Mouse (Mus musculus): Measurements from ENCODE around the gene Coq2.
A peak's percentile ranks its signal among the peaks of the same experiment; 100 is the strongest.

Coq2 gene

GRCm38 (mm10) chr5:100663011-100663410 is 11.9 kb downstream of the Coq2 start:
- no peak for DNase-seq (ENCODE audit: low spot score)

DNA sequence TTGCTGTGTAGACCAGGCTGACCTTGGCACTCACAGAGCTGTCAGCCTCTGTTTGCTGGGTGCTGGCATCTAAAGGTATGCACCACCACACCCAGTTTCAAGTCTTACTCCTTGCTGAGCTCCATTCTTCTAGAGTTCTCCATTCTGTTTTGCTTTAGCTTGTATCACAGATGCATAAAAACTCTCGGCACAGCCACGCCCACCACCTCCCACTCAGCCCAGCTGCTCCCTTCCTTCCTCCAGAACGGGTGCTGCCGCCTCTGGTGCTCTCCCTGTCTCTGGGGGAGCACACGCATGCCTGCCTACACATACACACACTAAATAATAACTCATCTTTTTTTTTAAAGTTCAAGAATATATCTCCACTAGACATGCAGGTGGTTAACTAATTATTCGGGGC is 16.5 kb downstream of the Coq2 start:
- no peak for DNase-seq (ENCODE audit: low spot score)

- no peak for DNase-seq (ENCODE audit: low spot score)
These were observed 18.6 kb downstream of the Coq2 start for GRCm38 (mm10) chr5:100656352-100656751.

GRCm38 (mm10) chr5:100652327-100652726 is 22.6 kb downstream of the Coq2 start:
- DNase-seq (ENCODE audit: low spot score), result no peak

- no peak for DNase-seq (ENCODE audit: low spot score)
These were observed 23.5 kb downstream of the Coq2 start for GRCm38 (mm10) chr5:100651486-100651885.

GRCm38 (mm10) chr5:100650969-100651368 is 24.0 kb downstream of the Coq2 start:
- no peak for DNase-seq (ENCODE audit: low spot score)

DNA sequence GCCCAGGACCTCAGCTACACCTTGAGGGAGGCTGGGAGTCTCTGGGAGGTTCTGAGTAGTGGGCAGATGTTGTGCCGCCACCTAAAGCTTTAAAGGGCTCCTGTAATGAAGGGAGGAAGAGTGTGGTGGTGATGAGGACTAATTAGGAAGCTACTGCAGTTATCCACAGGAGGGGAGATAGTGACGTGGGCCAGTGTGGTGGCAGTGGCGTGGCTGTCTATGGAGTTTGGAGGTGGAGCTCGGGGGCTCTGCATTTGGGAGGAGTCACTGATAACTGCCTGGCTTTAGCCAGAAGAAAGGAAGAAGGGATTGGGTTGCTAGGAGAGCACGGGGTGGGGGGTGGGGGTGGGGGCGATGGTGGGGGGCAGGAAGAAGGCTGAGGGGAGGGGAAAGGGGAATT is 26.4 kb downstream of the Coq2 start:
- DNase-seq (ENCODE audit: low spot score), result no peak

- DNase-seq (ENCODE audit: low spot score), result no peak
These were observed 26.9 kb downstream of the Coq2 start for GRCm38 (mm10) chr5:100648046-100648445.

- no peak for DNase-seq (ENCODE audit: low spot score)
These were observed 28.4 kb downstream of the Coq2 start for GRCm38 (mm10) chr5:100646558-100646957.

DNA sequence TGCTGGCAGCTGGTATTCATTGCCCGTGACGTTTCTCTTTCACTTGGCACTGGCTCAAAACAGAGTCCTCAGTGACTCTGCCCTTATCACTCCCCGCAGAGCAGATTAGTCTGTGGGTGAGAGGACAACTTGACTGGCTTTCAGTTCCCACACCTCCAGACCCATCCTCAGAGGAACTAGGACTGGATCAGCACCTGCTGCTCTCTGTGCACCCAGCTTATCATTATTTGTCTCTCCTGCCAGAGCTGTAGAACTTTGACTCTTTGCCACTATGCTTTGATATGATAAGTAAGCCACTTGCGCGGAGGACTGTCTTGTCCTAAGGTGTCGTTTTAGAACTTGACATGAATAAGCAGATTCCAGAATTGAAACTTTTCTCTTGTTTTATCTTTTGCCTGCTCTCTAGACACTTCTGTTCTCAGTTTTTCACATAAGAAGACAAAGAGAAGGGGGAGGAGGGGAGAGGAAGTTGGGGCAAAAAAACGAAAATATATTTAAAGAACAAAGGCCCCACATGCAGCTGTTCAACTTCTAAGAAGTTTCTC is 30.9 kb downstream of the Coq2 start:
- peak; percentile 53 for DNase-seq (ENCODE audit: low spot score)

DNA sequence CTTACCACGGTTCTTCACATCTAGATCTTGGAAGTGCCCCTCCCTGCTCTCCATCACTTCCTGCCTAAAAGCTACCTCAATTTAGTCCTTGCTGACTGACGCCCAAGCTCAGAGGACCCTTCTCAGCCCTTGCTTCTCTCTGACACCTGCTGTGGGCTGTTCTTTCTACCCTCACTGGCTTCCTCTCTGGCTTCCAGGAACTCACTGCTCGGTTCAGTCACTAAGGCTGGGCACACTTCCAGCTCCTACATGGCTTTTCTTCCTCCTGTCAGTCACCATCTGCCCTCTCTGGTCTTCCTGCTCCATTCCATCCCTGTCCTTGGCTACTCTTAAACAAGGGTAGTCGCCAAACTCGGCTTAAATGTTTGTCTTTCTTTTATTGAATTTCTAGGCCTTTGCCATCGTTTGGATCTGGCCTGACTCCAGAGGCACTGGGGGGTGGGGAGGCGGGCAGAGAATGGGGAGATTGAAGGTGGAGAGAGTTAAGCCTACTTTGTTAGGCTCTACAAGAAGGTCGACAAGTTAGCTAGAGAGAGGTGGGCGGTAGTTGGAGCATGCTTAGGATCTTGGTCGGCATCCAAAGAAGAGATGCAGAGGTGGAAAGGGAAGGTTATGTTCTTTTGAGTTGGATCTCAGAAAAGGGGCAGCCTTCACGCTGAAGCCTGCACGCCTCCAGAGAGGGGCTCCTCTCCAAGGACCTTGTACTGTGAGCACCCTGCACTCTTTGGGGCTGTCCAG is 31.5 kb downstream of the Coq2 start:
- DNase-seq (ENCODE audit: low spot score), result no peak

DNA sequence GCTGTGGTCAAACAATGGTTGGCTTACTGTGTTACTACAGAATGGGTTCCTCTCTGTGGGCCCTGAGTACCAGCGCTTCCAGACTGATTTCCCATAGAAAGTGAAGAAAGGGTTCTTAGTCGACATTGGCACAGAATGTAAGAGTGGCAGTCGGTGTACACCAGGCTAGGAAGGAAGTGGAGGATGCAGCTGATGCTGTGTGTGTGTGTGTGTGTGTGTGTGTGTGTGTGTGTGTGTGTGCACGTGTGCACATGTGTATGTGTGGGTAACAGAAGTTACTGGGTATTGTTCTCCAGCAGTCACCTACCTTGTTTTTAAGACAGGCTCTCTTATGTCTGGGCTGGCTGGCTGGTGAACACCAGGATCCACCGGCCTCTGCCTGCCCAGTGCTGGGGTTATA is 32.6 kb downstream of the Coq2 start:
- DNase-seq (ENCODE audit: low spot score), result no peak

- no peak for DNase-seq (ENCODE audit: low spot score)
These were observed 36.5 kb downstream of the Coq2 start for GRCm38 (mm10) chr5:100638483-100638882.

GRCm38 (mm10) chr5:100636794-100637544 is 38.0 kb downstream of the Coq2 start:
- peak; percentile 35 for DNase-seq (ENCODE audit: low spot score)

- no peak for DNase-seq (ENCODE audit: low spot score)
These were observed 39.0 kb downstream of the Coq2 start for GRCm38 (mm10) chr5:100635908-100636307.

DNA sequence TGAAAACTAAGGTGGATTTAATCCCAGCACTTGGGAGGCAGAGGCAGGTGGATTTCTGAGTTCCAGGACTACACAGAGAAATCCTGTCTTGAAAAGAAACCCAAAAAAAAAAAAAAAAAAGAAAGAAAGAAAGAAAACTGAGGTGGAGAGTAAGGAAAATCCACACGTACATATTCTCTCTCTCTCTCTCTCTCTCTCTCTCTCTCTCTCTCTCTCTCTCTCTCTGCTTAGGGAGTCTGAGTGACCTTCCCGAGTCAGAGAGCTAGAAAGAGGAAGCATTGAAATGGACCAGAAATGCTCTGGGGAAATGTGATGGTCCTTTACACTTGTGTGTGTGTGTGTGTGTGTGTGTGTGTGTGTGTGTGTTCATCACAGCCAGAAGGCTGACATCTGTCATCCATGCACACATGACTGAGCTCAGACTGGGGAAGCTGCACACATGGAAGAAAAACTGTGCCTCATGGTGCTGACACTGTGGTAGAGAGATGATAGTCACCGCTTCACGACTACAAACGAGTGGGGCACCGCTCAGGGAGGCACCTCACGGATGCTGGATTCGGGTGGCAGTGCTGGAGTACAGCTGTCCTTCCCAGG is 40.0 kb downstream of the Coq2 start:
- DNase-seq (ENCODE audit: low spot score), result no peak

DNA sequence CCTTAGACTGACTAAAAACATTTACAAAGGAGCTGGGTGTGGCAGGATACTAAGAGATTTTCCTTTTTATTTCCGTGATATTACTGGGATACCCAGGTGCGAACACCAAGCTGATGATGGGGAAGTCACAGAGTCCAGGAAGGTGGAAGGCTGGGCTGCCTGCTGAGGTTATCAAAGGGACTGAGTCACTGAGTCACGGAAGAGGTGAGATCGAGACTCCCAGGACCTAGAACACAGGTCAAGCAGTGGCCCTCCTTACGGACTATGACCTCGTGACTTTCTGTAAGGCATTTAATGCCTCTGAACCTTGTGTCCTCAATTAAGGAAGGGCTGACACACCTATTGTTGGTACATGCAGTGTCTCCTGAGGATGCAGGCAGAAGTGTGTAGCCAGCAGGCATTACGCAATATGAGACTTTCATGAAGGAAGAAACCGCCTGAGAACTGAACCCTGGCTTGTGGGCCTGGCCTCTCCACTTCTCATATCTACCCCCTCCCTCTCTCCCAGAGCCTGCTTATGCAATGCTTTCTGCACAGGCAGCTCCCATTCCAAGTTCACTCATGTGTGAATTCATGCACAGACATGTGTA is 42.3 kb downstream of the Coq2 start:
- peak; percentile 12 for DNase-seq (ENCODE audit: low spot score)

DNA sequence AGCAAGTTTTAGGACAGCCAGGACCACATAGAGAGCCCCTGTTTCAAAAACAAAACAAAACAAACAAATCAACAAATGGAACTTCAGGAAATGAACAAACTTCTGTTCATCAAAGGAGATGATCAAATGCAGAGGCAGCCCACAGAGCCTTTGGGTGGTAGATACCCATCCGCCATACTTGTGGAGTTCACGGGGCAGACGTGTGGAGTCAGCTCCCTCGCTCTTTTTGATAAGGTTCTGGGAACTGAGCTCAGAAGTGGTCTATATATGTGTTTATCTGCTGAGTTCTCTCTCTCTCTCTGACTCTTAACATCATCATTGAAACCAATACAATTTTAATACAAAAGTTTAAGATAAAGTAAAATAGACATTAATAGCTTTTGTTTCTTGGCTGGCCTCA is 46.1 kb downstream of the Coq2 start:
- no peak for DNase-seq (ENCODE audit: low spot score)

DNA sequence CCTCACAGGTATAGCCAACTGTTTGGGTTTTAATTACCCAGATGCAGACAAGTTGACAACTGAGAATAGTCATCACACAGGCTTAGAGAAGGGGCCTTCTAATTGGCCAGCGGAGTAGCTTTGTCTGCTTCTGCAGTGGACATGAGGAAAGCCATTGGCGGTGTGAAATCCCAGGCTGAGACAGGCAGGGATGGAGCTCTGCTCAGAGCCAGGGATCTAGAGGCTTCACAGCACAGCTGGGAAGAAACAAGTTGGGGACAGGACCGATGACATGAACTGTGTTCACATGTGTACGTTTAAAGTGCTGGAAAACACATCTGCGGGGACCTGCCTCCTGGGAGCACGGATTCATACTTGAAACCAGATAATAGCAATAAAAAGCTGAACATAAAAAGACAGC is 48.4 kb downstream of the Coq2 start:
- DNase-seq (ENCODE audit: low spot score), result no peak

DNA sequence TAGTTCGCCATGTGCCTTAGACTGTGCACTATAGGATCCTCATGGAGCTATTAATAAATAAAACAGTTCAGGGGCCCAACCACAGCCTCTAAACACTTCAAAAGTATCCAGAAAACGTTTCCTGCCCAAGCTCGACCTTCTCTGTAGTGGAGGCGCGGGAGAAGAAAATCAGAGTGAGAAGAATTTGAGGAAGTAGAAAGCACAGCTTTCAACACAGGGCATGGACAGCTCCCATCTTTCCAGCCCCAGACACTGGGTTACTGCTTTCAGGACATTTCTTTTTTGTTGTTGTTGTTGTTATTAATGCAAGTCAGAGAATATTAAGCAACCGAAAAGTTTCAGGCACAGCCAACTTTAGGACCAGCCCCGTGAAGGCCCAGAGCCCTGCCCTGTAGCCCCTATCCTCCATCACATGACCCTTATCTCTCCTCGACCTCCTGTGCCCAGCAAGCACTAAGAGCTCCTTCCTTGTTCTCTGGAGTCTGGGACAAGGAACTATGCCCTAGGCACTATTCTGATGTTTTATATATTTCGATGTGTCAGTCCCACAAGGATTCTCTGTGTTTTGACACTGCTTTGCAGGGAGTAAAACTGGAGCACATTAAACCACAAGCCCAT is 50.1 kb downstream of the Coq2 start:
- DNase-seq (ENCODE audit: low spot score), result no peak

- no peak for DNase-seq (ENCODE audit: low spot score)
These were observed 52.3 kb downstream of the Coq2 start for GRCm38 (mm10) chr5:100622509-100623163.

All from ovary, adult 18-20 months (tissue).